Mouse (Mus musculus) kidney, embryonic 14.5 days (tissue): ENCODE results near the gene Syce3. TPM values are rescaled to one million over a fixed set of nuclear protein-coding genes. Genes with fewer than 3 reads are reported as not detected.

ENCODE experiments used
- ATAC-seq: fragments of 200-750 bp; cut with Nextera tagmentation; 2 replicates; pipeline ENCODE4 v1.8.0; 2017; ENCODE audit warnings: moderate number of reproducible peaks, mild to moderate bottlenecking, moderate TSS enrichment, moderate library complexity; ENCODE audit not compliant: low FRiP score, low TSS enrichment
- H3K27ac ChIP-seq: fragments of 300-500 bp; sonication (generic); 2 replicates; pipeline ENCODE4 v1.5.1; 2014; ENCODE audit warnings: low read depth, mild to moderate bottlenecking, low read length, moderate library complexity, mixed read lengths
- H3K27me3 ChIP-seq: fragments of 300-500 bp; sonication (generic); 2 replicates; pipeline ENCODE4 v1.6.1; 2014; ENCODE audit warnings: mild to moderate bottlenecking, low read length; ENCODE audit not compliant: control insufficient read depth, insufficient read depth
- H3K36me3 ChIP-seq: fragments of 300-500 bp; sonication (generic); 2 replicates; pipeline ENCODE4 v1.6.1; 2014; ENCODE audit warnings: low read length, mixed read lengths; ENCODE audit not compliant: control insufficient read depth, insufficient read depth
- H3K4me1 ChIP-seq: fragments of 300-500 bp; sonication (generic); 2 replicates; pipeline ENCODE4 v1.6.1; 2014; ENCODE audit warnings: low read length, mixed read lengths; ENCODE audit not compliant: control insufficient read depth, insufficient read depth
- H3K4me2 ChIP-seq: fragments of 300-500 bp; sonication (generic); replicated peaks from 2 replicates; pipeline ENCODE4 v1.6.1; 2014; ENCODE audit warnings: low read depth, mild to moderate bottlenecking, low read length
- H3K4me3 ChIP-seq: fragments of 300-500 bp; sonication (generic); 2 replicates; pipeline ENCODE4 v1.5.1; 2014; ENCODE audit warnings: mild to moderate bottlenecking, low read length
- H3K9ac ChIP-seq: fragments of 300-500 bp; sonication (generic); 2 replicates; pipeline ENCODE4 v1.6.1; 2014; ENCODE audit warnings: low read depth, mild to moderate bottlenecking, low read length, moderate library complexity
- H3K9me3 ChIP-seq: fragments of 300-500 bp; sonication (generic); 2 replicates; pipeline ENCODE4 v1.6.1; 2016; ENCODE audit warnings: low read length; ENCODE audit not compliant: control insufficient read depth
- WGBS: fragments of 180-500 bp; shearing (Covaris S2); extraction: QIAGEN DNeasy Blood & Tissue Kit; methylation state at CpG from one replicate; pipeline ENCODE4 v1.1.7; 2014; 5-methylcytosine and 5-hydroxymethylcytosine counted together
- polyA plus RNA-seq: library from polyadenylated mRNA; unstranded; fragments of >200 nt; fragmentation: Nextera tagmentation; extraction: Ambion mirVana; gene quantifications from 2 replicates; pipeline ENCODE4 v1.2.1, GENCODE M21; 2014

Gene Syce3
- polyA plus RNA-seq, 1 experiment from 2014 or later, result not detected

- Histone ChIP-seq H3K27me3 (peaks cover 13% of the 10 kb centered on the region), H3K27ac (no peak overlapping the region), H3K9me3 (no peaks in the 10 kb centered on the region), H3K36me3 (peaks cover 55% of the 10 kb centered on the region), H3K4me3 (no peak overlapping the region), H3K9ac (no peak overlapping the region), H3K4me1 (0 out of 2 replicates have a peak, but pooled peaks cover 4% of the 10 kb centered on the region), H3K4me2 (no peak overlapping the region)
- no peak for ATAC-seq
- 90% methylated on average over 13 of the region's 13 CpGs for WGBS
Measured at GRCm38 (mm10) chr15:89372068-89372467, 38.2 kb downstream of the Syce3 start.

- H3K9me3 ChIP-seq, result no peaks in the 10 kb centered on the region
- ATAC-seq, result no peak
- H3K27ac ChIP-seq, result no peak overlapping the region
- H3K4me1 ChIP-seq, result no peaks in the 10 kb centered on the region
- H3K4me3 ChIP-seq, result no peak overlapping the region
- 95% methylated on average over 4 of the region's 4 CpGs for WGBS
- no peak overlapping the region for H3K9ac ChIP-seq
- H3K4me2 ChIP-seq, result no peak overlapping the region
- H3K36me3 ChIP-seq, result peaks cover 98% of the 10 kb centered on the region
- H3K27me3 ChIP-seq, result no peaks in the 10 kb centered on the region
Measured at GRCm38 (mm10) chr15:89365141-89365551, 45.2 kb downstream of the Syce3 start.

GRCm38 (mm10) chr15:89363051-89363450 lies 47.3 kb downstream of the Syce3 start:
- H3K4me1 ChIP-seq, result 0 out of 2 replicates have a peak, but pooled peaks cover 3% of the 10 kb centered on the region
- ATAC-seq, result no peak

GRCm38 (mm10) chr15:89358784-89359183 lies 51.5 kb downstream of the Syce3 start:
- WGBS, result 84% methylated on average over 3 of the region's 3 CpGs
- Histone ChIP-seq H3K27ac (no peak overlapping the region), H3K27me3 (no peaks in the 10 kb centered on the region), H3K4me2 (no peak overlapping the region), H3K9me3 (no peaks in the 10 kb centered on the region), H3K4me1 (peaks cover 16% of the 10 kb centered on the region), H3K9ac (no peak overlapping the region), H3K4me3 (no peak overlapping the region), H3K36me3 (peaks cover 38% of the 10 kb centered on the region)
- no peak for ATAC-seq

More at GRCm38 (mm10) chr15:89363051-89363450, 47.3 kb downstream of the Syce3 start:
- Histone ChIP-seq H3K4me3 (no peak overlapping the region), H3K9ac (no peak overlapping the region), H3K27me3 (no peaks in the 10 kb centered on the region), H3K4me2 (no peak overlapping the region), H3K27ac (no peak overlapping the region), H3K9me3 (no peaks in the 10 kb centered on the region), H3K36me3 (peaks cover 80% of the 10 kb centered on the region)
- WGBS, result 90% methylated on average over 7 of the region's 7 CpGs

GRCm38 (mm10) chr15:89356372-89356771 lies 53.9 kb downstream of the Syce3 start:
- peak overlapping the region; percentile 89 for H3K9ac ChIP-seq
- peak overlapping the region; percentile 85 for H3K27ac ChIP-seq
- H3K4me3 ChIP-seq, result peak overlapping the region; percentile 74
- peaks cover 16% of the 10 kb centered on the region for H3K4me1 ChIP-seq
- ATAC-seq, result peak; percentile 80
- peak overlapping the region; percentile 57 for H3K4me2 ChIP-seq
- WGBS, result under 1% methylated on average over 15 of the region's 15 CpGs
- H3K36me3 ChIP-seq, result peaks cover 39% of the 10 kb centered on the region
- H3K27me3 ChIP-seq, result no peaks in the 10 kb centered on the region
- no peaks in the 10 kb centered on the region for H3K9me3 ChIP-seq

GRCm38 (mm10) chr15:89355241-89356187 lies 54.8 kb downstream of the Syce3 start, which contains the start of the genes Lmf2 and Ncaph2:
Gene Lmf2 (minus strand): TSS chr15:89355659.
Gene Ncaph2 (plus strand): TSS chr15:89355719.
- H3K4me1 ChIP-seq, result peaks cover 16% of the 10 kb centered on the region
- no peaks in the 10 kb centered on the region for H3K27me3 ChIP-seq
- no peaks in the 10 kb centered on the region for H3K9me3 ChIP-seq
- peak within 1 kb of the TSS; percentile 85 for H3K27ac ChIP-seq
- H3K4me3 ChIP-seq, result peak within 1 kb of the TSS; percentile 74
- H3K4me2 ChIP-seq, result peak within 1 kb of the TSS; percentile 64
- ATAC-seq, result peak; percentile 90
- H3K9ac ChIP-seq, result peak within 1 kb of the TSS; percentile 89
- WGBS, result under 1% methylated on average over 63 of the region's 64 CpGs
- peaks cover 38% of the 10 kb centered on the region for H3K36me3 ChIP-seq

- Histone ChIP-seq H3K27me3 (no peaks in the 10 kb centered on the region), H3K9me3 (no peaks in the 10 kb centered on the region), H3K4me2 (peak overlapping the region; percentile 64), H3K4me1 (peaks cover 16% of the 10 kb centered on the region), H3K4me3 (peak overlapping the region; percentile 74), H3K36me3 (peaks cover 36% of the 10 kb centered on the region), H3K9ac (peak overlapping the region; percentile 89), H3K27ac (no peak overlapping the region)
- ATAC-seq, result no peak
- 66% methylated on average over 7 of the region's 7 CpGs for WGBS
Measured at GRCm38 (mm10) chr15:89354455-89354854, 55.8 kb downstream of the Syce3 start.

GRCm38 (mm10) chr15:89353837-89354236 lies 56.5 kb downstream of the Syce3 start:
- no peak overlapping the region for H3K27ac ChIP-seq
- peak overlapping the region; percentile 74; the same call in 1 of the 2 replicates for H3K4me3 ChIP-seq
- H3K4me1 ChIP-seq, result peaks cover 16% of the 10 kb centered on the region
- H3K9me3 ChIP-seq, result no peaks in the 10 kb centered on the region
- WGBS, result 95% methylated on average over 16 of the region's 16 CpGs
- peak overlapping the region; percentile 64 for H3K4me2 ChIP-seq
- H3K27me3 ChIP-seq, result no peaks in the 10 kb centered on the region
- peaks cover 36% of the 10 kb centered on the region for H3K36me3 ChIP-seq
- peak overlapping the region; percentile 89; the same call in 1 of the 2 replicates for H3K9ac ChIP-seq
- ATAC-seq, result no peak

GRCm38 (mm10) chr15:89352795-89353194 lies 57.5 kb downstream of the Syce3 start:
- WGBS, result 94% methylated on average over 12 of the region's 12 CpGs

More at GRCm38 (mm10) chr15:89352795-89353194, 57.5 kb downstream of the Syce3 start:
- Histone ChIP-seq H3K36me3 (peaks cover 36% of the 10 kb centered on the region), H3K4me2 (no peak overlapping the region), H3K9ac (no peak overlapping the region), H3K27ac (no peak overlapping the region), H3K4me3 (no peak overlapping the region), H3K9me3 (no peaks in the 10 kb centered on the region), H3K4me1 (peaks cover 11% of the 10 kb centered on the region), H3K27me3 (no peaks in the 10 kb centered on the region)
- ATAC-seq, result no peak
